Mouse (Mus musculus) adrenal gland, adult 8-10 months (tissue): ENCODE results near the gene Brca1. TPM values are rescaled to one million over a fixed set of nuclear protein-coding genes. Genes with fewer than 3 reads are reported as not detected.
A peak's percentile ranks its signal among the peaks of the same experiment; 100 is the strongest.
"Not testable (repeated sequence)": the region's sequence is repeated elsewhere in the genome, so short reads cannot be mapped to it uniquely, and the experiment has no call there.

Experiments
- DNase-seq: peaks from one replicate; pipeline ENCODE4 v3.0.0; 2022
- total RNA-seq, 4 experiments: library from RNA; stranded (reverse); gene quantifications; 2 replicates each; pipeline ENCODE4 v1.2.4; 2022

Brca1 gene
- total RNA-seq, result 1 to 10 TPM; 1.0 to 3.0 (median 1.3) TPM

DNA sequence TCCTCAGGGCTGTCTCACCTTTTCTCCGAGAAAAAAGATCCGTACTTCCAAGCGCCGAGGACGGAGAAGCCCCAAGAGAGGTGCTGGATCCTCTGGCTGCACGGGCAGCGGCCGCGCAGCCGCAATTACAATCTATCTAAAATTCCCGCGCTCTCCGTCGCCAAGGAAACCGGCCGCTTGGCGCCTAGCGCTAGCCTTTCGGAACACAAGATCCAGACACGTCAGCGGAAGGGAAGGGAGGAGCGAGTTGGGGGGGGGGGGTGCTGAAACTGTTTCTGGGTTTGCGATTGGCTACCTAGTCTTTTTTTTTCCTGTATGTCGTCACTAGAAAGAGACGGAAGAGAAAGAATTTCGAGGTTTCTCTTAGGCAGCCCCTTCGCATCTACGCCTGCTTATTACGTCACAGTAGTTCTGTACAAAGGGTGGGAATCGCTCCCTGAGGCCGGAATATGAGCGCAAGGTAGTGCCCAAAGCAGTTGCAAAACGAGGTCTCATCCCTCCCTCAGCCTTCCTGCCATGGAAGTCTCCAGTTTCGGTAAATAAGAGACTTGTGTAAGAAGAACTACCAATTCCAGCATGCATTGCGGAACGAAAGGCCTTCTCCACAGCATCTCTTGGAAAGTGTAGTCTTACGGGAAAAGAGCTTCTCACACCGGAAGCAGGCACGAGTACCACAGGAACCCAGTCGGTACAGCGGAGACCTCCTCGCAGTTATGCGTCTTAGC is at the start of gene Brca1, which contains the start of gene Nbr1:
TSS of gene Brca1 (minus strand) at position 205 of the 725 bp plus-strand sequence.
TSS of gene Nbr1 (plus strand) at position 399 of the 725 bp plus-strand sequence.
- DNase-seq, result peak; percentile 84

- DNase-seq, result no peak
These were observed 47.4 kb upstream of the Brca1 start, which contains the start of gene Gm11634 for GRCm38 (mm10) chr11:101599156-101599555. Gene Gm11634 (minus strand): TSS chr11:101599256.

DNA sequence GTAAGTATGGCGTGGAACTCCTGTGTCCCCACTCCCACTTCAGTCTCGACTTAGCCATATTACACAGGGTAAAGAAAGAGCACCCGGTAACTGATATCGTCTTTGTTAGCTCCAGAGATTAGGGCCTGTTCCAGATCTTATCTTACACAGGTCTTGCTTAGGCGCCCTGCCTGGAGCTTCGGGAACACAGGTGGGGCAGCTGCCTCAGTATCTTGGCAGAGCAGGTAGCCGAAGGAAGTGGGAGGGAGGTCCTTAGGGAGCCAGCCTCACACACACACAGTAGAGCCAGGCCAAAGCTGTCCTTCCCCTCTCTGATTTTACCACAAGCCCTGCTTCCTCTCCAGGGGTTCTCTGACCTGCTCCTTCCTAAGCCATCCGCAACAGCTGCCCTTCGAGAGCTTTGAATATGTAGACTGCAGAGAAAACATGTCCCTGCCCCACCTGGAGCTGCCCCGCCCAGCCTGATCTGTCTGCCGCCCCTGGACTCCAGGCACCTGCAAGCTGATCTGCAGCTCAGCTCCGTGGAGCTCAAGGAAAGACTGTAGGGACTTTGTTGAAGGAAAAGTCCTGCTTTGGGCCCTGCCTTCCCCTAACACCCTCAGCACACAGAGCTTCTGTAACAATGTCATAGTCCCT is 38.4 kb upstream of the Brca1 start:
- DNase-seq, result no peak

DNA sequence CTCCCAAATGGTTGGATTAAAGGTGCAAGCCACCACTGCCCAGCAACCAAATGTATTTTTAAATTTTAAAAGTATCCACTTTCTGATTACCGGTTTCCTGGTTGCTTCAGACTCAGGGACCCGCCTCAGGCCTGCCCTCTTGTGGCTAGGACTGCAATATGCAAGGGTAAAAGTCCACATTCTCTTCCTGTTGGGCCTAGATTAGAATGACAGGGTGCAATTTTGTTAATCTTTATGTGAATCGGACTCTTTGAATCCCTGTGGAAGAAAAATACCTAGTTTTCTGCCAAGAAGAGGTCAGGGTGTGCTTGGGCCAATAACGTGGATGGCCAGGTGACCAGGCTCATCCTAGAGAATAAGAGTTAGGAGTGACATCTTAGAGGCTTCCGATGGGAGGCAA is 37.7 kb upstream of the Brca1 start:
- no peak for DNase-seq

GRCm38 (mm10) chr11:101588868-101589267 is 37.1 kb upstream of the Brca1 start:
- DNase-seq, result no peak

DNA sequence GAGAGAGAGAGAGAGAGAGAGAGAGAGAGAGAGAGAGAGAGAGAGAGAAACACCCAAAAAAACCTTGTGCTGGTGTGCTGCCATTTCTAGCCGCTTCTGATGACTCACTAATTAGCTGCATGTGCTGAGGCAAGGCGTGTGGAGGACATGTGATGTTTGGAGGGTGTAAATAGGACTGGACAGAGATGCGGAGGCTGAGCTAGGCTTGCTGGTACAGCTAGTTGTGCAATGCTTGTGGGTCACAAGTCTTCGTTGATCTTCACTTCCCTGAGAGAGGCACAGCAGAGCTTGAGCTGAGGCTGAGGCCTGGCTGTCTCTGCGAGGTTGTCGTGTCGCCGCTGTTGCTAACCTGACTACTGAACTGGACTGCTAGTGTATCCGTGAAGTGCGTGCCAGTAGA is 35.9 kb upstream of the Brca1 start:
- DNase-seq, result no peak

DNA sequence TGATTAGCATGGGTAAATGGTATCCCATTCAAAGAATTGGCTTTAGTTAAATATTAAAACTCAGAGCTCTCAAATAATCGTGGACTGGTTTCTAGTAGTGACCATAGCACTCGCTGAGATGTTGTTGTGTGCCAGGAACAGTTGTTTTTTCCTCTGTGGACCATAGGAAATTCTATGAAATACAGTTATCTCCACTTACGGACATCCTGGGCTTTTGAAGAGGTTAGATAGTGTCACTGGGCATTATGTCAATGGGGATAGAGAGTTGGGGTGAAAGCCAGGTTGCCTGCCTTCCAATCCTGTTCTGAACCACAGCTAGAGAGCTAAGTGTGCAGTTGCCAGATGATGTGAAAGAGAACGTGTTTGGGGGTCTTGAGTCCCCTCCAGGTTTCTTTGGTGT is 34.0 kb upstream of the Brca1 start:
- DNase-seq, result no peak

DNA sequence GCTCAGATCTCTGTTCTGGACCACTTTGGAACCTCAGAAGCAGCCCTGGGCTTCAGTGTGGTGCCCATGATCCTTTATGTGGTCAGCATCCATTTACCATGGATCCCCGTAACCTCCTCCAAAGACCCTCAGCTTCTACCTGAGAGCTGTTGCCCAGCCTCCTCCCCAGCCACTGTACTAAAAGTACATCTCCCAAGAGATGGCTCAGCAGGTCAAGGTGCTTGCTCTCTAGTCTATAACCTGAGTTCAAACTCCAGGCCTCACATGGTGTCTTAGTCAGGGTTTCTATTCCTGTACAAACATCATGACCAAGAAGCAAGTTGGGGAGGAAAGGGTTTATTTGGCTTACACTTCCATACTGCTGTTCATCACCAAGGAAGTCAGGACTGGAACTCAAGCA is 33.3 kb upstream of the Brca1 start:
- DNase-seq, result not testable (repeated sequence)

- no peak for DNase-seq
These were observed 31.4 kb upstream of the Brca1 start for GRCm38 (mm10) chr11:101583205-101583604.

DNA sequence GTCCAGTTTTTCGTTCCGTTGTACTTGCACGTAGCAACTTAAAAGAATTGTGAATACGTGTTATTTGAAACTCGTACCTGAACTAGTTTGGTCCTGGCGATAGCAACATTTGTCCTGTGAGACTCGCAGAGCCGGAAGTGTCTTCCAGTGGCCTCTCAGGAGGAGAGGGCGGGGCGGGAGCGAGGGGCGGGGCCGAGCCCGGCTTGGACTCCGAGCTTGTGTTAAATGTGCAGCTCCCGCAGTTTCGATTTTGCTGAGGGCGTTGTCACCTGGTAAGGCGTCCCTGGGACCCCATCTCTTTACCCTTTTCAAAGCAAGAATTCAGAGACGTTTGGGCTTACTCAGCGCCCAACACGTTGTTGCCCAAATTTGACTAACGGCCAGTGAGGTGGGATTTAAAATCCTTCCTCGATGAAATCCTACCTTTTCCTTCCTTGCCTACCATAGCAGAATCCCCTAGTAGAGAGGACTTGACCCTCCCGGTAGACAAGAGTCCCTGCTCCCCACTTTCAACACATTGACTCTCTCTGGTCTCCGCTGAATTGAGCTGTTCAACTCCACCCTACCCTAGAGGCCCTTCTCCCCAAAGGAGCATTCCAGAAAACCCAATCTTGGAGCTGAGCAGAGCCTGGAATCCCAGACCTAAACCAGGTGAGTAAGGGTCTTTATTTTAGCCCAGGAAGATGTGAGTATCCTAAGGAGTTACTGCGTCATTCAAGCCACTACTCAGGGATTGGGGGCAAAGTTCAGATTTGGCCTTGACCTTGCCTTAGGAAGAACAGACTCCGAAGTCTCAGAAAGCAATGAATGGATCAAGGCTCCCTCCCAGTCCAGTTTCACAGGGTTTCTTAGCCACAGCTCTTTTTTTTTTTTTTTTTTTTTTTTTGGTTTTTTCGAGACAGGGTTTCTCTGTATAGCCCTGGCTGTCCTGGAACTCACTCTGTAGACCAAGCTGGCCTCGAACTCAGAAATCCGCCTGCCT is 30.6 kb upstream of the Brca1 start, which contains the start of gene Tmem106a:
TSS of gene Tmem106a (plus strand) at position 189 of the 982 bp plus-strand sequence.
- peak; percentile 51 for DNase-seq

- no peak for DNase-seq
These were observed 29.5 kb upstream of the Brca1 start for GRCm38 (mm10) chr11:101581081-101581764.

DNA sequence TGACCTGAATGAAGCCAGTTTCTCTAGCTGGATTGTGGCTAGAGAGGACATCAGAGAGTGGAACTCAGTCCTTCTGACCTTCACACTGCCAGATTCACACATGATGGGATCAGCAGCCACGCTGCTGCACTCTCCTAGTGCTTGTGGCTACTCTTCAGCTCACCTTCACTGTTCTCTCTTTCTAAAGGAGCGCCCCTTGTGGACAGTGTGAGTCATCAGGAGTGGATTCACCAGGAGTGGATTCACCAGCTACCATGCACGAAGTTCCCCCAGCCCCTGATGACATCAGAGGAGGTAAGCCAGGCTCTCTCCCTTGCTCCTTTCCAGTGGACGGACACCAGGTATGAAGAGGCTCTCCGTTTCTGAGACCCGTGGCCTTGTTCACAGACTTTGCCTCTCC is 24.4 kb upstream of the Brca1 start:
- DNase-seq, result no peak

- no peak for DNase-seq
These were observed 16.7 kb upstream of the Brca1 start for GRCm38 (mm10) chr11:101568421-101568820.

DNA sequence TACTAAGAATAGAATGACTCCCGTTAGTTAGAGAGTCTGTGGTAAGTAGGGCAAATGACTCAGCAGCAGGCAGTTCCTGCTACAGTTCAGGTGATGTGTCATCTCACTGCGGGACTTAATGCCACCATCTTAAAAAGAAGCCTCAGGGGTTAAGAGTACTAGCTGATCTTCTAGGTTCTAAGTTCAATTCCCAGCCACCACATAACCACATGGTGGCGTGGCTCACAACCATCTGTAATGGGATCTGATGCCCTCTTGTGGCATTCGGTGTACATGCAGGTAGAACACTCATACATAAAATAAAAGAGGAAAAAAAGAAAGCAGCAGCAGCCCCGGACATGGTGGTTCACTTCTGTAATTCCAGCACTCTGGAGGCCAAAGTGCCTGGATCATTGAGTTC is 10.6 kb upstream of the Brca1 start:
- no peak for DNase-seq

- DNase-seq, result no peak
These were observed 5.2 kb upstream of the Brca1 start for GRCm38 (mm10) chr11:101556954-101557353.

- no peak for DNase-seq
These were observed 4.8 kb upstream of the Brca1 start for GRCm38 (mm10) chr11:101556541-101556940.

DNA sequence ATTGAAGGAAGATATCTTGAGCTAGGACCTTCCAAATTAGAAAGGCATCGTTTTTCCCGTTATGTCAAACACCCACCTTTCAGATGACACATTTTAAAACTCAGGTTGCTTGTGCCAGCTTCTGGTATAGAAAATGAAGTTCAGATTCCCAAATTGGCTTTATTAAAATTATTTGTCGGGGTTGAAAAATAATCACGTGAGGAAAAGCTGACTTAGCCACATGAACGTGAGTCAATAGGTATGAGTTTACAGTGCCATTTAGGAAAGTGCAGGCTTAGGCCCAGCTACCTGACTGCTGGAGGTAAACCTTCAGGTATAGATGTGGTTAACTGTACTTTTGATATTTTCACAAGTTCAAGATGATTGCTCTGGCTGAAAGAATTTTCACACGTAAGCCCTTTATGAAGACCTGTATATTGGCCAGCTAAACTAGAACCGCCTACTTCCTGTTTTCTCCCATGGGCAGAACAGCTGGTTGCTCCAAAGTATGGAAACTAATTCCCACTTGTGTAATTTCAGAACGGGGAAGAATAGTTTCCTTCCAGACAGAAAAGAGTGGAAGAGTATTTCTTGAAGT is 1.7 kb upstream of the Brca1 start:
- no peak for DNase-seq

DNA sequence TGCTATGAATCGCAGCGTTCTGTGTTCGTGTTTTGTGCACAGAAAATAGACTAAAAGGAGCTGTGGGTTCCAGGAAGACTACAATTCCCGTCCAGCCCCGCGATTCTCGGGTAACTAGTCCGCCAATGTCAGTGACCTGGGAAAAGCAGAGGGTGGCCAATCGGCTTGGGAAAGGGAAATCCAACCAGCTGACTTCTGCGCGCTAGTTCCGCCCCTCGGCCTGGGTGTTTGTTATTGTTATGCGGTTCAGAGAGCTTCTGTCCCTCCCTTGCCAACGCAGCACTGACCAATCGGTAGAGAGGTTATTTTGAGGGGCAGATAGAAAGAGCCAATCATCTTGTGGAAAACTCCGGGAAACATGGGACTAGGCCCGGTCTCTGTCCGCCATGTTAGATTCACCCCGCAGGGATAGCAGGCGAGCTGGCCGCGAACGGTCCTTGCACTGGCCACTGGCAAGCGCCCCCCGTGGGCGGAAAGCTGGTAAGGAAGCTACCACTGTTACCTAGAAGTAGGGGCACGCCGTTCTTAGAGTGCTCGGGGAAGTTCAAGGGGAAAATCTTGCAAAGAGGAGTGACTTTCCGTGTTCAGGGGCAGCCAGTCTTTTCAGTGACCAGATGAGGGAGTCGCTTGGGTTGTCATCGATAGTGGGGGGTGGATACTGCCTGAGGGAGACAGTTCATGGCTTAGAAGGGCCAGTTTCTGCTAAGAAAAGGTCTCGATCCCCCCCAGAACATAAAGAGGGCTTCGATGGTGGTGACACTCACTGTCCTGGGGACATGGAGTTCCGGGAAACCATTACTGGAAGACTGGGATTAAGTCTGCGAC is 933 bp upstream of the Brca1 start:
- DNase-seq, result peak; percentile 99

- DNase-seq, result no peak
These were observed 3.2 kb downstream of the Brca1 start for GRCm38 (mm10) chr11:101548526-101548925.

- DNase-seq, result no peak
These were observed 7.6 kb downstream of the Brca1 start for GRCm38 (mm10) chr11:101544132-101544531.

DNA sequence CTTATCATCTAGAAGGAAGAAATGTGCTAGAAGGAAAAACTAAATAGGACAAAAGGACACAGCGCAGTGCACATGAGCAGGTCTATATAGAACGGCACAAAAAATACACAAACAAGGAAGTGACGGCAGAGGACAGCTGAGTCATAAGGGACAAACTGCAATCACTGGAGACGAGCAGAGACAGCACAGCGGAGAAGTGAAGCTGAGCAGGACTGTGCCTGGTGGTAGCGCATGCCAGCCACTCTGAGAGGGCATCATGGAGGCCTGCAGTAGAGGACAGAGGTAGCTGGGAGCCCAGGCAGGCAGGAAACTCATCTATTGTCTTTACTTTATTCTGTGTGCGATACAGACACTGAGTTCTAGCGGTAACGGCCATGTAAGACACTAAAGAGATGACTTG is 8.2 kb downstream of the Brca1 start:
- no peak for DNase-seq
